Mouse (Mus musculus) liver, adult 2 months (tissue): Measurements from ENCODE around the gene Ankrd2.

Experiments used
- CTCF ChIP-seq: fragments of 200-500 bp; IDR thresholded peaks from 2 replicates; pipeline ENCODE4 v1.5.1; 2011; ENCODE audit warnings: low read depth, low read length, control low read depth
- POLR2A ChIP-seq: fragments of 200-500 bp; IDR thresholded peaks from 2 replicates; pipeline ENCODE4 v1.6.1; 2011; ENCODE audit warnings: low read length, control low read depth; ENCODE audit not compliant: insufficient read depth; ENCODE audit errors: extremely low read depth

DNA sequence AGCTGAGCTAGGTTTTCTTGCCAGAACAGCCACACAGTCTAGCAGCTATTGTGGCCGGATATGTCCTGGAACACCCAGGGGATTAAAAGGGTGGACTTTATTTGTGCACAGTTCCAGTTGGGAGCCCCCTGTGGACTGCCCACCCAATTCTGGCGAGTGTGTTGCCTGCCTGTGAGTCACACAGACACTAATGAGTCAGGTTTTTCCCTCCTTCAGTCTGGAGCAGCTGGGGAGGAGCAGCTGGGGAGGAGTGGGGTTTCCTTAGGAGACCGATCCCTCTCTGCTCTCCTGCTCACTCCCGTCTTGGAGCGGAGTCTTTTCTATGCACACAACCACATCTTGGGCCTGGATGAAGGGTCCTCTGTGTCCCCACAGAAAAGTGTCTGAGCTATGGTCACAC is 19.0 kb upstream of the Ankrd2 start:
- TF ChIP-seq POLR2A: no peak
- TF ChIP-seq CTCF: no peak
